Mouse (Mus musculus): Measurements from ENCODE around the gene Gm27027. TPM values are rescaled to one million over a fixed set of nuclear protein-coding genes. Genes with fewer than 3 reads are reported as not detected.
A peak's percentile ranks its signal among the peaks of the same experiment; 100 is the strongest.

Gene Gm27027
- not detected in 2 replicates for polyA plus RNA-seq (2015; fragmentation: Nextera tagmentation; extraction: Ambion mirVana)

DNA sequence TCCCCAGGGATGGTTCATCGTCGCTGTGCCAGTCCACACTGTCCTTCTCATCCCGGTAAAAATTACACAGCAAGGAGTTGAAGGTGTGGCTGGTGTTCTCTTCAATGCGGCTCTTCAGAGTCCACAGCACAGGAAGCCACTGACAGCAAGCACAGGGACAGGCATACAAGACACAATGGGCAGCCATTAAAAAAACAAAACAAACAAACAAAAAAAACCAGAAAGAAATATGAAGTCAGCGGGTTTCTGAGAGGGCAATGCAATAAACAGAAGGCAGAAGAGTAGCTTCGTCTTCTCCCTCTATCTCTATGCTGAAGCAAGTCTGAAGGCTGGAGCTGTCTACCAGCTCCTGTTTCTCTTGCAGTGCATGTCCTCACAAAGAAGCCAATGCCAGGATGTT, at the start of gene Gm27027:
TSS of gene Gm27027 (minus strand) at position 101 of the 400 bp plus-strand sequence.
- H3K36me3 ChIP-seq (ENCODE audit: control insufficient read depth, insufficient read depth, low read length) = peaks cover 21% of the 10 kb centered on the region
- ATAC-seq = no peak

GRCm38 (mm10) chr2:94045411-94046090, 49.4 kb upstream of the Gm27027 start:
- H3K4me1 ChIP-seq (ENCODE audit: control insufficient read depth, insufficient read depth, low read depth, low read length) = peaks cover 31% of the 10 kb centered on the region
- H3K4me3 ChIP-seq (ENCODE audit: low read length) = no peak overlapping the region
- no peaks in the 10 kb centered on the region for H3K9me3 ChIP-seq (ENCODE audit: control insufficient read depth, low read length)
- H3K9ac ChIP-seq (ENCODE audit: low read depth, low read length) = no peak overlapping the region
- H3K27ac ChIP-seq (ENCODE audit: low read depth, low read length) = no peak overlapping the region
- no peak overlapping the region for H3K4me2 ChIP-seq (ENCODE audit: low read length)
- ATAC-seq = no peak
- H3K27me3 ChIP-seq (replicated peaks; ENCODE audit: control insufficient read depth, insufficient read depth, low read length) = no peaks in the 10 kb centered on the region
- H3K36me3 ChIP-seq (ENCODE audit: control insufficient read depth, insufficient read depth, low read length) = no peaks in the 10 kb centered on the region
- 57% methylated on average over 6 of the region's 6 CpGs for WGBS

More for the DNA sequence above, at the start of gene Gm27027:
- H3K4me1 ChIP-seq (ENCODE audit: control insufficient read depth, insufficient read depth, low read depth, low read length) = peaks cover 10% of the 10 kb centered on the region
- 91% methylated on average over 6 of the region's 6 CpGs for WGBS
- H3K9ac ChIP-seq (ENCODE audit: low read depth, low read length) = no peak within 1 kb of the TSS
- H3K4me3 ChIP-seq (ENCODE audit: low read length) = no peak within 1 kb of the TSS
- H3K9me3 ChIP-seq (ENCODE audit: control insufficient read depth, low read length) = no peaks in the 10 kb centered on the region
- no peak within 1 kb of the TSS for H3K4me2 ChIP-seq (ENCODE audit: low read length)
- H3K27me3 ChIP-seq (replicated peaks; ENCODE audit: control insufficient read depth, insufficient read depth, low read length) = no peaks in the 10 kb centered on the region
- no peak within 1 kb of the TSS for H3K27ac ChIP-seq (ENCODE audit: low read depth, low read length)

DNA sequence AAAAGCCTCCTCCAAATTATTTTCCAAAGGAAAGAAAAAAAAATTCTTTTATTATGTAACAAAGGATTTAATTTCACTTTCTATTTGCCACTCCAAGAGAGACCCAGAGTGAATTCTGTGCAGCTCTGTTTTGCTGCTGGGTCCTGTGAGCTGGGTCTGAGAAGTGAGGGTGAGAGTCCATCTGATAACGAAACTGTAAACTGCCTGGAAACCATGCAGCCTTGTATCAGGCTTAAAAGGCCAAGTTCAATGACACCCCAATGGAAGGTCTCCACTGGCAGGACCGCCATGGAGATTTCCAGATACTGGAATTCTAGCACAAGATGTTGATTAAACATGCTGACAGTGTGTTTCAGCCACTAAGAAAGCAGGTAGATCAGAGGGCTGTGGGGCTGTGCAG, 48.0 kb upstream of the Gm27027 start:
- 65% methylated on average over 2 of the region's 2 CpGs for WGBS
- Histone ChIP-seq H3K4me1 (ENCODE audit: control insufficient read depth, insufficient read depth, low read depth, low read length) (peaks cover 22% of the 10 kb centered on the region), H3K9ac (ENCODE audit: low read depth, low read length) (no peak overlapping the region), H3K27me3 (replicated peaks; ENCODE audit: control insufficient read depth, insufficient read depth, low read length) (no peaks in the 10 kb centered on the region), H3K4me3 (ENCODE audit: low read length) (no peak overlapping the region), H3K36me3 (ENCODE audit: control insufficient read depth, insufficient read depth, low read length) (no peaks in the 10 kb centered on the region), H3K27ac (ENCODE audit: low read depth, low read length) (no peak overlapping the region), H3K9me3 (ENCODE audit: control insufficient read depth, low read length) (no peaks in the 10 kb centered on the region), H3K4me2 (ENCODE audit: low read length) (no peak overlapping the region)
- ATAC-seq = no peak

DNA sequence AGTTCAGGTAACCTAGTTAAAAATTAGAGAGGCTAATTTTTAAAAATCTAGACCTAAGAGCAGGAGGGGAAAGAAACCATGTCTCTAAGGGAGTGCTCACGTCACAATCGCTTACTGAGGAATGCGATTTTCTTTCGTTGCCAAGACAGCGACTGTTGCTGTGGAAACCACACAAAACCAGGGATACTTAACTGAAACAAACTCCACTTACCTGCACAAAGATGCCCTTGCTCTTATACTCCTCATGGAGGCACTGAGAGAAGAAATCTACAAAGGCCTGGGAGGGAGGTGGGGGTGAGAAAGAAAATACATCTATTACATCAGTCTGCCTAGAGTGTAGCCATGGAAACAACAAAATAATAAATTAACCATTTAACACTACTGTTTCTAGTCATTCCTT, 47.5 kb upstream of the Gm27027 start:
- Histone ChIP-seq H3K4me2 (ENCODE audit: low read length) (peak overlapping the region; percentile 23; the same call in 1 of the 2 replicates), H3K9me3 (ENCODE audit: control insufficient read depth, low read length) (no peaks in the 10 kb centered on the region), H3K4me3 (ENCODE audit: low read length) (no peak overlapping the region), H3K27me3 (replicated peaks; ENCODE audit: control insufficient read depth, insufficient read depth, low read length) (no peaks in the 10 kb centered on the region), H3K4me1 (ENCODE audit: control insufficient read depth, insufficient read depth, low read depth, low read length) (peaks cover 18% of the 10 kb centered on the region), H3K36me3 (ENCODE audit: control insufficient read depth, insufficient read depth, low read length) (no peaks in the 10 kb centered on the region), H3K9ac (ENCODE audit: low read depth, low read length) (no peak overlapping the region), H3K27ac (ENCODE audit: low read depth, low read length) (0 out of 2 replicates have a peak overlapping the region, but pooled peaks have one; percentile 20)
- peak; percentile 79 for ATAC-seq
- 29% methylated on average over 5 of the region's 5 CpGs for WGBS

DNA sequence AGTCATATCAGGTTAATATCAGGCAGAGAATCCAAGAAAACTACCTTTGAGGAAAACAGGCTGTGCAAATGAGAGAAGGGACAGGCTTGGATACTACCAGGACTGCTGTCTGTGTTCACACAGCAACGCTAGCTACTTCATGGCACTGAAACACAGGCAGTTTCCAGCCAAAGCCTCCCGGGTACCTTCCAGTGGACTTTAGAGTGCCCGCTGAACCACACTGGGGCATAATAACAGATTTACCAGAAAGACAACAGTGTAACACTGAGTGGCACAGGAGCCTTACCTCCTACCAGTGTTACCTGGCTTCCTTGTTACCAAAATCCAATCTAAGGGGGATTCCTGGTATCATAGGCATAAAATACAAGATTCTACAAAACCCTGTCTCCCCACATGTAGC, 46.3 kb upstream of the Gm27027 start:
- Histone ChIP-seq H3K27me3 (replicated peaks; ENCODE audit: control insufficient read depth, insufficient read depth, low read length) (no peaks in the 10 kb centered on the region), H3K9ac (ENCODE audit: low read depth, low read length) (no peak overlapping the region), H3K4me2 (ENCODE audit: low read length) (no peak overlapping the region), H3K36me3 (ENCODE audit: control insufficient read depth, insufficient read depth, low read length) (no peaks in the 10 kb centered on the region), H3K9me3 (ENCODE audit: control insufficient read depth, low read length) (no peaks in the 10 kb centered on the region), H3K27ac (ENCODE audit: low read depth, low read length) (no peak overlapping the region), H3K4me1 (ENCODE audit: control insufficient read depth, insufficient read depth, low read depth, low read length) (peaks cover 13% of the 10 kb centered on the region), H3K4me3 (ENCODE audit: low read length) (no peak overlapping the region)
- 93% methylated on average over 3 of the region's 3 CpGs for WGBS
- no peak for ATAC-seq

DNA sequence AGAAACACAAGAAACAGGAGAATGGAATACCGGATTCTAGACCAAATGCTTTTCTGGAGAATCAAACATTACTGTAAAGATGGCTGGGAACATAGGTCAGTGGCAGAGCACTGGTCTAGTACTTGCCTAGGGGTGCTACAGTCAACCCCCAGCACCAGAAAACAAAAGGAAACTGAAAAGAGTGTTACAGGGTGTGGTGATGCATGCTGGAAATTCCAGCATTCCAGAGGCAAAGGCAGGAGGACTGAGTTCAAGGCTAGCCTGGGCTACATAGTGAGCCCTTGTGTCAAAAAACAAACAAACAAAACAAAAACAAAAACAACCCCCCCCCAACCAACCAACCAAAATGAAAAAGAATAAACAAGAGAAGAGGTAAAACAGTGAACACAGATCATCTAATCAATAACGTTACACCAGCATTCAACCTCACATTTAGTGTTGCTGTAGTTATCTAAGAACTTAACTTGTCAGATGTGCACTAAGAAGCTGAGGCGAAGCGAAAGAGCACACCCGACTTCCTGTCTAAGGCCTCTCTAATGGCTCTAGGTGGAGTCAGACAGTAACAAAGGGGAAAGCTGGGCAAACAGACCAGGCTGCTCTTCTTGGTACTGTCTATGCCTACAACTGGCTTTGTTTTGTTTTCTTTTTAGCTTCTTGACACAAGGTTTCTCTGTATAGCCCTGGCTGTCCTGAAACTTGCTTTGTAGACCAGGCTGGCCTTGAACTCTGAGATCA, 44.4 kb upstream of the Gm27027 start:
- H3K36me3 ChIP-seq (ENCODE audit: control insufficient read depth, insufficient read depth, low read length) = no peaks in the 10 kb centered on the region
- H3K27me3 ChIP-seq (replicated peaks; ENCODE audit: control insufficient read depth, insufficient read depth, low read length) = no peaks in the 10 kb centered on the region
- no peaks in the 10 kb centered on the region for H3K9me3 ChIP-seq (ENCODE audit: control insufficient read depth, low read length)
- H3K4me2 ChIP-seq (ENCODE audit: low read length) = no peak overlapping the region
- no peak for ATAC-seq
- 87% methylated on average over 5 of the region's 5 CpGs for WGBS
- peaks cover 12% of the 10 kb centered on the region for H3K4me1 ChIP-seq (ENCODE audit: control insufficient read depth, insufficient read depth, low read depth, low read length)
- H3K9ac ChIP-seq (ENCODE audit: low read depth, low read length) = no peak overlapping the region
- H3K4me3 ChIP-seq (ENCODE audit: low read length) = no peak overlapping the region
- no peak overlapping the region for H3K27ac ChIP-seq (ENCODE audit: low read depth, low read length)

- no peak overlapping the region for H3K9ac ChIP-seq (ENCODE audit: low read depth, low read length)
- no peak overlapping the region for H3K27ac ChIP-seq (ENCODE audit: low read depth, low read length)
- no peak overlapping the region for H3K4me2 ChIP-seq (ENCODE audit: low read length)
- H3K27me3 ChIP-seq (replicated peaks; ENCODE audit: control insufficient read depth, insufficient read depth, low read length) = no peaks in the 10 kb centered on the region
- no peaks in the 10 kb centered on the region for H3K9me3 ChIP-seq (ENCODE audit: control insufficient read depth, low read length)
- peak; percentile 93 for ATAC-seq
- H3K4me3 ChIP-seq (ENCODE audit: low read length) = no peak overlapping the region
- WGBS = 66% methylated on average over 9 of the region's 9 CpGs
- H3K36me3 ChIP-seq (ENCODE audit: control insufficient read depth, insufficient read depth, low read length) = peaks cover 5% of the 10 kb centered on the region; the same call in 1 of the 2 replicates
- H3K4me1 ChIP-seq (ENCODE audit: control insufficient read depth, insufficient read depth, low read depth, low read length) = no peaks in the 10 kb centered on the region
These were observed 39.5 kb upstream of the Gm27027 start for GRCm38 (mm10) chr2:94035428-94036331.

DNA sequence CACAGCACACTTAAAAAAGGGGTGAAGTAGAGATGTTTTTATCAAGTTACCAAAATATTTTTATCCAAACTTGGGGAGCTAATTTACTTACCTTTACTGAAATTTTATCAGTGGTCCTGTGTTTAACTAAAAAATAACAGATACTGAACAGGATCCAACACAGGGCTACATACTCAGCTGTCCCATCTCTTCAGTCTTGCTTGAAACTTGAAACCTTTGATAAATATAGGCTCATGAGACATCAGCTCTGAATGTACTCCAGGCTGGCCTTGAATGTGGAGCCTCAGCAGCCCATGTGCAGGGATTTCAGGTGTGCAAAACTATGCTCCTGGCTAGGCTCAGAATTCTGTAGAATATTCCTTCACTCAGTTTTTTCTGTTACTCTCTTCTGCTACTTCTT, 34.4 kb upstream of the Gm27027 start:
- no peak overlapping the region for H3K9ac ChIP-seq (ENCODE audit: low read depth, low read length)
- no peaks in the 10 kb centered on the region for H3K9me3 ChIP-seq (ENCODE audit: control insufficient read depth, low read length)
- no peak overlapping the region for H3K4me2 ChIP-seq (ENCODE audit: low read length)
- H3K4me3 ChIP-seq (ENCODE audit: low read length) = no peak overlapping the region
- no peaks in the 10 kb centered on the region for H3K4me1 ChIP-seq (ENCODE audit: control insufficient read depth, insufficient read depth, low read depth, low read length)
- H3K36me3 ChIP-seq (ENCODE audit: control insufficient read depth, insufficient read depth, low read length) = peaks cover 5% of the 10 kb centered on the region; the same call in 1 of the 2 replicates
- no peak for ATAC-seq
- no peak overlapping the region for H3K27ac ChIP-seq (ENCODE audit: low read depth, low read length)
- no peaks in the 10 kb centered on the region for H3K27me3 ChIP-seq (replicated peaks; ENCODE audit: control insufficient read depth, insufficient read depth, low read length)

DNA sequence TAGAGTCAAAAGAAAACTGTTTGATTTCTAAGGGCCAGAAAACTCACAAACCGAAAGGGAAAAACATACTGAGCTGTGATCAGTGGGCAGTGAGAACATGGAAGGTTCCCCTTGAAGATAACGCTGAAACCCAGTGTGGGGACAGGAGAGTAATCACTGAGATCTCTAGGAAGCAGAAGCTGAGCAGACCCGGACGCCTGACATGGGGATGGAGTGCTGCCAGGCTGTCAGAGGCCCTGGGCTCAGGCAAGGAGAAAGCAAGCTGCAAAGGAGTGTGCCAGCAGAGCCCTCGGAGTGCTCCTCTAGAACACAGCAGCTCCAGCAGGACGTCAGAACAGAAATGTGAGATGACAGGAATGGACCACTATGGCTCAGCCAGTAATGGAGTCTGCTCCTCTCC, 28.5 kb upstream of the Gm27027 start:
- 62% methylated on average over 6 of the region's 6 CpGs for WGBS
- Histone ChIP-seq H3K27me3 (replicated peaks; ENCODE audit: control insufficient read depth, insufficient read depth, low read length) (no peaks in the 10 kb centered on the region), H3K4me2 (ENCODE audit: low read length) (no peak overlapping the region), H3K4me3 (ENCODE audit: low read length) (no peak overlapping the region), H3K27ac (ENCODE audit: low read depth, low read length) (no peak overlapping the region), H3K4me1 (ENCODE audit: control insufficient read depth, insufficient read depth, low read depth, low read length) (no peaks in the 10 kb centered on the region), H3K9me3 (ENCODE audit: control insufficient read depth, low read length) (no peaks in the 10 kb centered on the region), H3K36me3 (ENCODE audit: control insufficient read depth, insufficient read depth, low read length) (no peaks in the 10 kb centered on the region), H3K9ac (ENCODE audit: low read depth, low read length) (no peak overlapping the region)
- ATAC-seq = no peak

Measured in hindbrain, embryonic 16.5 days (tissue).